Mouse (Mus musculus) liver, embryonic 15.5 days (tissue): Measurements from ENCODE around the gene Ssr3. TPM values are rescaled to one million over a fixed set of nuclear protein-coding genes. Genes with fewer than 3 reads are reported as not detected.
A peak's percentile ranks its signal among the peaks of the same experiment; 100 is the strongest.

Experiments used
- ATAC-seq: fragments of 200-750 bp; cut with Nextera tagmentation; 2 replicates; pipeline ENCODE4 v1.8.0; 2017; ENCODE audit warnings: moderate number of reproducible peaks, mild to moderate bottlenecking, moderate library complexity; ENCODE audit not compliant: insufficient read depth
- H3K27ac ChIP-seq: fragments of 300-500 bp; sonication (generic); replicated peaks from 2 replicates; pipeline ENCODE4 v1.5.1; 2015; ENCODE audit warnings: mild to moderate bottlenecking, inconsistent platforms
- H3K27me3 ChIP-seq: fragments of 300-500 bp; sonication (generic); 2 replicates; pipeline ENCODE4 v1.6.1; 2015; ENCODE audit warnings: mild to moderate bottlenecking, inconsistent platforms
- H3K36me3 ChIP-seq: fragments of 300-500 bp; sonication (generic); replicated peaks from 2 replicates; pipeline ENCODE4 v1.6.1; 2015; ENCODE audit warnings: moderate library complexity, mild to moderate bottlenecking, inconsistent platforms
- H3K4me1 ChIP-seq: fragments of 300-500 bp; sonication (generic); replicated peaks from 2 replicates; pipeline ENCODE4 v1.6.1; 2015; ENCODE audit warnings: inconsistent platforms
- H3K4me2 ChIP-seq: fragments of 300-500 bp; sonication (generic); 2 replicates; pipeline ENCODE4 v1.6.1; 2015; ENCODE audit warnings: moderate library complexity, mild to moderate bottlenecking, inconsistent platforms
- H3K4me3 ChIP-seq: fragments of 300-500 bp; sonication (generic); replicated peaks from 2 replicates; pipeline ENCODE4 v1.5.1; 2015; ENCODE audit warnings: mild to moderate bottlenecking, inconsistent platforms
- H3K9ac ChIP-seq: fragments of 300-500 bp; sonication (generic); 2 replicates; pipeline ENCODE4 v1.6.1; 2015; ENCODE audit warnings: moderate library complexity, mild to moderate bottlenecking, inconsistent platforms
- H3K9me3 ChIP-seq: fragments of 300-500 bp; sonication (generic); replicated peaks from 2 replicates; pipeline ENCODE4 v1.6.1; 2016; ENCODE audit warnings: inconsistent platforms
- WGBS: fragments of 180-500 bp; shearing (Covaris S2); methylation state at CpG from one replicate; pipeline ENCODE4 v1.1.7; 2015; ENCODE audit warnings: mixed read lengths; ENCODE audit not compliant: insufficient replicate concordance; 5-methylcytosine and 5-hydroxymethylcytosine counted together
- polyA plus RNA-seq: library from polyadenylated mRNA; unstranded; fragments of >200 nt; fragmentation: Nextera tagmentation; extraction: Ambion mirVana; gene quantifications from 2 replicates; pipeline ENCODE4 v1.2.1, GENCODE M21; 2015

The Ssr3 gene
- polyA plus RNA-seq: 114 and 118 TPM in 2 replicates

- peak within 1 kb of the TSS; percentile 80 for H3K27ac ChIP-seq
- H3K4me2 ChIP-seq: peak within 1 kb of the TSS; percentile 79
- H3K9ac ChIP-seq: peak within 1 kb of the TSS; percentile 88
- under 1% methylated on average over 36 of the region's 36 CpGs for WGBS
- H3K4me1 ChIP-seq: 0 out of 2 replicates have a peak, but pooled peaks cover 14% of the 10 kb centered on the region
- H3K9me3 ChIP-seq: no peaks in the 10 kb centered on the region
- peak within 1 kb of the TSS; percentile 89 for H3K4me3 ChIP-seq
- H3K36me3 ChIP-seq: peaks cover 21% of the 10 kb centered on the region
- ATAC-seq: peak; percentile 98
- no peaks in the 10 kb centered on the region for H3K27me3 ChIP-seq
Observed at GRCm38 (mm10) chr3:65392421-65392817, at the start of gene Ssr3. TSS of gene Ssr3 (minus strand) at chr3:65392623.

- Histone ChIP-seq H3K9me3 (no peaks in the 10 kb centered on the region), H3K27ac (no peak overlapping the region), H3K4me1 (no peaks in the 10 kb centered on the region), H3K9ac (no peak overlapping the region), H3K36me3 (no peaks in the 10 kb centered on the region), H3K27me3 (no peaks in the 10 kb centered on the region), H3K4me3 (no peak overlapping the region), H3K4me2 (no peak overlapping the region)
- ATAC-seq: no peak
- WGBS: 58% methylated on average over 8 of the region's 8 CpGs
Observed at GRCm38 (mm10) chr3:65441586-65442111, 49.2 kb upstream of the Ssr3 start.

GRCm38 (mm10) chr3:65438511-65439228 is 46.2 kb upstream of the Ssr3 start:
- no peak for ATAC-seq
- Histone ChIP-seq H3K27ac (no peak overlapping the region), H3K4me1 (no peaks in the 10 kb centered on the region), H3K9ac (no peak overlapping the region), H3K4me3 (no peak overlapping the region), H3K27me3 (no peaks in the 10 kb centered on the region), H3K4me2 (no peak overlapping the region), H3K36me3 (no peaks in the 10 kb centered on the region), H3K9me3 (no peaks in the 10 kb centered on the region)
- 21% methylated on average over 7 of the region's 7 CpGs for WGBS

- no peak overlapping the region for H3K4me3 ChIP-seq
- no peaks in the 10 kb centered on the region for H3K36me3 ChIP-seq
- WGBS: 37% methylated on average over 2 of the region's 2 CpGs
- H3K9ac ChIP-seq: no peak overlapping the region
- H3K4me1 ChIP-seq: no peaks in the 10 kb centered on the region
- no peaks in the 10 kb centered on the region for H3K9me3 ChIP-seq
- H3K4me2 ChIP-seq: no peak overlapping the region
- no peak for ATAC-seq
- H3K27ac ChIP-seq: no peak overlapping the region
- H3K27me3 ChIP-seq: no peaks in the 10 kb centered on the region
Observed at GRCm38 (mm10) chr3:65435812-65436211, 43.4 kb upstream of the Ssr3 start.

GRCm38 (mm10) chr3:65435101-65435571 is 42.7 kb upstream of the Ssr3 start:
- Histone ChIP-seq H3K9ac (no peak overlapping the region), H3K27ac (no peak overlapping the region), H3K27me3 (no peaks in the 10 kb centered on the region), H3K9me3 (no peaks in the 10 kb centered on the region), H3K36me3 (no peaks in the 10 kb centered on the region), H3K4me2 (no peak overlapping the region), H3K4me3 (no peak overlapping the region), H3K4me1 (no peaks in the 10 kb centered on the region)
- no peak for ATAC-seq
- 59% methylated on average over 11 of the region's 11 CpGs for WGBS

- Histone ChIP-seq H3K36me3 (no peaks in the 10 kb centered on the region), H3K4me3 (no peak overlapping the region), H3K9me3 (no peaks in the 10 kb centered on the region), H3K9ac (no peak overlapping the region), H3K4me1 (no peaks in the 10 kb centered on the region), H3K27me3 (no peaks in the 10 kb centered on the region), H3K4me2 (no peak overlapping the region), H3K27ac (no peak overlapping the region)
- ATAC-seq: no peak
- 73% methylated on average over 5 of the region's 5 CpGs for WGBS
Observed at GRCm38 (mm10) chr3:65432236-65432635, 39.8 kb upstream of the Ssr3 start.

GRCm38 (mm10) chr3:65419706-65420105 is 27.3 kb upstream of the Ssr3 start:
- Histone ChIP-seq H3K4me3 (no peak overlapping the region), H3K36me3 (no peaks in the 10 kb centered on the region), H3K27ac (no peak overlapping the region), H3K9ac (no peak overlapping the region), H3K27me3 (no peaks in the 10 kb centered on the region), H3K4me2 (no peak overlapping the region), H3K9me3 (no peaks in the 10 kb centered on the region), H3K4me1 (no peaks in the 10 kb centered on the region)
- 62% methylated on average over 3 of the region's 3 CpGs for WGBS
- ATAC-seq: no peak

GRCm38 (mm10) chr3:65417913-65418594 is 25.6 kb upstream of the Ssr3 start:
- WGBS: 10% methylated on average over 5 of the region's 5 CpGs
- H3K4me3 ChIP-seq: no peak overlapping the region
- no peaks in the 10 kb centered on the region for H3K27me3 ChIP-seq
- ATAC-seq: no peak
- no peaks in the 10 kb centered on the region for H3K36me3 ChIP-seq
- H3K4me1 ChIP-seq: no peaks in the 10 kb centered on the region
- H3K4me2 ChIP-seq: no peak overlapping the region
- H3K9ac ChIP-seq: no peak overlapping the region
- H3K27ac ChIP-seq: no peak overlapping the region
- no peaks in the 10 kb centered on the region for H3K9me3 ChIP-seq

GRCm38 (mm10) chr3:65416571-65416970 is 24.1 kb upstream of the Ssr3 start:
- Histone ChIP-seq H3K27me3 (no peaks in the 10 kb centered on the region), H3K9ac (no peak overlapping the region), H3K27ac (no peak overlapping the region), H3K4me2 (no peak overlapping the region), H3K9me3 (no peaks in the 10 kb centered on the region), H3K4me3 (no peak overlapping the region), H3K36me3 (no peaks in the 10 kb centered on the region), H3K4me1 (no peaks in the 10 kb centered on the region)
- no peak for ATAC-seq

GRCm38 (mm10) chr3:65407891-65408290 is 15.5 kb upstream of the Ssr3 start:
- Histone ChIP-seq H3K4me2 (no peak overlapping the region), H3K9ac (no peak overlapping the region), H3K36me3 (no peaks in the 10 kb centered on the region), H3K27me3 (no peaks in the 10 kb centered on the region), H3K4me3 (no peak overlapping the region), H3K9me3 (no peaks in the 10 kb centered on the region), H3K4me1 (no peaks in the 10 kb centered on the region), H3K27ac (no peak overlapping the region)
- ATAC-seq: no peak

- Histone ChIP-seq H3K4me1 (no peaks in the 10 kb centered on the region), H3K36me3 (no peaks in the 10 kb centered on the region), H3K4me2 (no peak overlapping the region), H3K4me3 (no peak overlapping the region), H3K9me3 (no peaks in the 10 kb centered on the region), H3K9ac (no peak overlapping the region), H3K27me3 (no peaks in the 10 kb centered on the region), H3K27ac (no peak overlapping the region)
- ATAC-seq: no peak
- 56% methylated on average over 4 of the region's 4 CpGs for WGBS
Observed at GRCm38 (mm10) chr3:65405781-65406180, 13.4 kb upstream of the Ssr3 start.
